Mouse (Mus musculus): Measurements from ENCODE around the gene Ear1. TPM values are rescaled to one million over a fixed set of nuclear protein-coding genes. Genes with fewer than 3 reads are reported as not detected.
"Not testable (repeated sequence)": the region's sequence is repeated elsewhere in the genome, so short reads cannot be mapped to it uniquely, and the experiment has no call there.

Ear1 gene
- polyA plus RNA-seq (2015; fragmentation: Nextera tagmentation; extraction: Ambion mirVana), result not detected in 2 replicates

- not testable (repeated sequence) for H3K4me2 ChIP-seq; H3K36me3 ChIP-seq; H3K4me3 ChIP-seq; H3K27me3 ChIP-seq; H3K9ac ChIP-seq; H3K9me3 ChIP-seq; H3K27ac ChIP-seq; ATAC-seq (ENCODE audit: low FRiP score); H3K4me1 ChIP-seq (replicated peaks)
- WGBS, result 93% methylated on average over 3 of the region's 3 CpGs
These were observed at the start of gene Ear1 for GRCm38 (mm10) chr14:43875417-43875816. TSS of gene Ear1 (minus strand) at chr14:43875517.

DNA sequence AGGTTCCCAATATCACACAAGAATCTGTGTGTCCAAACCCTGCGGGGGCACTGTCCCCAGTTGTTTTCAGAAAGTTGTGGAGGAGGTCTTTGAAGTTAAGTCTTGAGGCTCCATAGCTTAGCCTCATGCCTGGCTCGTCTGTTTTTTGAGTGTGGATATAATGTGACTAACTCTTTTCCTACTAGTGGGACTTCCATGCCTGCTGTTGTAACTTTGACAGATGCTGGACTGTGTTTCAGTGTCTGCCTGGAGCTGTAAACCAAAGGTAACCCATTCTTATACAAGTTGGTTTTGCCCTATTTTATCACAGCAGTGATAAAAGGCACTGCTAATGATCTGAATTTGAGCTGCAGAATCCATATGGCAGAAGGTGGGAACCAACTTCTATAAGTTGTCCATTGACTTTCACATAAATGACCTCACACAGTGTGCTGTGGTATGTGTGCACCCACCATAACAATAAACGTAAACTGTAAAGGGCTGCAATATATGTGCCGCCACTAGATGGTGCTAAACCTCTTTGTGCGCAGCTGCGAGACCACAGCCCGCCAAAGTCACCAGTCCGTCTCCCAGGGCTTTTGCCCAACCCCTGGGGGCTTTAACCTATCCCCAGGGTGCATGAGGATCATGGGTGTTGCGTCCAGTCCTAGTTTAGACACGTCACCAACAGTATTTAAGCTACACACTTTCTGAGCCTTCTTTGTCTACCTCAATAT lies 49.5 kb upstream of the Ear1 start, which contains the start of gene Gm8113:
Gene Gm8113 (plus strand): TSS at position 703 of the 716 bp plus-strand sequence.
- not testable (repeated sequence) for H3K36me3 ChIP-seq; H3K9me3 ChIP-seq; H3K4me1 ChIP-seq (replicated peaks); H3K27me3 ChIP-seq
- peak within 1 kb of the TSS; percentile 49 for H3K4me3 ChIP-seq
- peak within 1 kb of the TSS; percentile 61 for H3K9ac ChIP-seq
- H3K27ac ChIP-seq, result peak within 1 kb of the TSS; percentile 84
- ATAC-seq (ENCODE audit: low FRiP score), result peak; percentile 99
- peak within 1 kb of the TSS; percentile 52 for H3K4me2 ChIP-seq
- WGBS, result 13% methylated on average over 10 of the region's 10 CpGs

- H3K27me3 ChIP-seq; H3K4me1 ChIP-seq (replicated peaks); ATAC-seq (ENCODE audit: low FRiP score); H3K4me3 ChIP-seq; H3K9me3 ChIP-seq; H3K36me3 ChIP-seq; H3K9ac ChIP-seq; H3K4me2 ChIP-seq; H3K27ac ChIP-seq: not testable (repeated sequence)
- WGBS, result 90% methylated on average over 3 of the region's 3 CpGs
These were observed 48.1 kb upstream of the Ear1 start, which contains the start of gene Ear10 for GRCm38 (mm10) chr14:43923459-43923858. TSS of gene Ear10 (minus strand) at chr14:43923559.

DNA sequence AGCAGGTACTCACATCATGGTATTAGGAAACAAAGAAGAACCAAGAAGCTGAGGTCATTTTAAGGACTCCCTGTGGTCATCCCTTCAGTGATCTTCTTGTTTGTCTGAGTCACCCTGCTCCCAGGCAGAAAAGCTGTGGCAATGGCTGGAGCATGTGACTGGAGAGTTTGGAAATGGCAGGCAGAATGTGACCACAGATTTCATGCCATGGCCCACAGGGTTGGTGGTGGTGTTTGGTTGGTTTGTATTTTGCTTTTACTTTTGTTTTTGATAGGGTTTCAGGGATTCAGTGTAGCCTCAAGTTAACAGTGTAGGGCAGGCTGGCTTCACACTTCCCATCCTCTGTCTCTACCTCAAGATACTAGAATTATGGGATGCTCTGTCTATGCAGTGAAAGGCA lies 42.9 kb upstream of the Ear1 start:
- H3K36me3 ChIP-seq; H3K27me3 ChIP-seq; H3K4me3 ChIP-seq; H3K9me3 ChIP-seq; H3K9ac ChIP-seq; ATAC-seq (ENCODE audit: low FRiP score); H3K4me2 ChIP-seq; H3K4me1 ChIP-seq (replicated peaks); H3K27ac ChIP-seq: not testable (repeated sequence)

- H3K36me3 ChIP-seq; H3K4me1 ChIP-seq (replicated peaks); ATAC-seq (ENCODE audit: low FRiP score); H3K9me3 ChIP-seq; H3K4me2 ChIP-seq; H3K27me3 ChIP-seq; H3K4me3 ChIP-seq; H3K9ac ChIP-seq; H3K27ac ChIP-seq: not testable (repeated sequence)
- 87% methylated on average over 3 of the region's 3 CpGs for WGBS
These were observed 23.3 kb upstream of the Ear1 start for GRCm38 (mm10) chr14:43898577-43898976.

- ATAC-seq (ENCODE audit: low FRiP score); H3K27me3 ChIP-seq; H3K4me1 ChIP-seq (replicated peaks); H3K9me3 ChIP-seq; H3K4me3 ChIP-seq; H3K36me3 ChIP-seq; H3K4me2 ChIP-seq; H3K27ac ChIP-seq; H3K9ac ChIP-seq: not testable (repeated sequence)
- WGBS, result 36% methylated on average over 1 of the region's 2 CpGs
These were observed 20.0 kb upstream of the Ear1 start for GRCm38 (mm10) chr14:43895357-43895756.

- H3K4me1 ChIP-seq (replicated peaks); H3K27me3 ChIP-seq; H3K9ac ChIP-seq; H3K9me3 ChIP-seq; H3K4me2 ChIP-seq; H3K4me3 ChIP-seq; H3K27ac ChIP-seq; H3K36me3 ChIP-seq; ATAC-seq (ENCODE audit: low FRiP score): not testable (repeated sequence)
- 86% methylated on average over 1 of the region's 1 CpGs for WGBS
These were observed 16.0 kb upstream of the Ear1 start for GRCm38 (mm10) chr14:43891288-43891687.

DNA sequence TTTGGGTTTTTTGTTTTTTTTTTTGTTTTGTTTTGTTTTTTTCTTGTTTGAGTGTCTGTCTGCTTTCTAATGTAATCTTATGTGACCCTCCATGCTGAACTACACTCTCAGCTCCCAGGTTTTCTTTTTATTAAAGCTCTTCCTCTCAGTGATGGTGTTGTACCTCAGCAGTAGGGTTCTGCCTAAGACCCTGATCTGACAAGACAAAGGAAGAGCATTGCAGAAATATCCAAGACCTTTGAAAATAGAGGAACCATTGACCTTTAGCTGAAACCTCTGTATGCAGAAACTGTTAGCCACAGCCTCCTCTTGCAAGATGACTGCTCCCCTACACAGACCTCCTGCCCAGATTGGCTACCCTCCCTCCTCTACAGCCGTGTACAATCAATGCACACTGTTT lies 10.9 kb upstream of the Ear1 start:
- H3K27me3 ChIP-seq; H3K4me1 ChIP-seq (replicated peaks); H3K4me3 ChIP-seq; H3K36me3 ChIP-seq; H3K9ac ChIP-seq; H3K4me2 ChIP-seq; H3K27ac ChIP-seq; ATAC-seq (ENCODE audit: low FRiP score); H3K9me3 ChIP-seq: not testable (repeated sequence)
- 40% methylated on average over 1 of the region's 1 CpGs for WGBS

- not testable (repeated sequence) for H3K4me1 ChIP-seq (replicated peaks); H3K27ac ChIP-seq; H3K4me2 ChIP-seq; H3K36me3 ChIP-seq; H3K9me3 ChIP-seq; ATAC-seq (ENCODE audit: low FRiP score); H3K9ac ChIP-seq; H3K4me3 ChIP-seq; H3K27me3 ChIP-seq
- WGBS, result 91% methylated on average over 5 of the region's 5 CpGs
These were observed 4.7 kb upstream of the Ear1 start for GRCm38 (mm10) chr14:43879966-43880545.

DNA sequence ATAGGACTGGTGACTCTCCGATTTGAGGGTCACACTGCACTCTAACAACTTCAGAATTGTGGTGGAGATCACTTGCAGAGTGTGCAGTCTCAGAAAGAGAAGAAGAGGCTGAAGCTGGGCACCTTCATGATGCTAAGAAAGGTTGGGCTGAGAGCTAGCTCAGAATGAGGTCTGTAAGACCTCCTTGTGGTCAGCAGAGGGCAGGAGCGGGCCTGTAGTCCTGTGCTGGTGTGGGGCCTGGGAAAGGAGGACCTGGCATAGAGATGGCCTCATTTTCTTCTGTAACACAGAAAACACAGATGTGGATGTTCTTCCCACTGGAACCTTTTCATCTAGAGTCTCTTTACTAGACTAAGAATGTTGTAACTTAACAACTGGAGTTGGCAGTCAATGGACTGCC lies 2.5 kb upstream of the Ear1 start:
- H3K4me3 ChIP-seq, result not testable (repeated sequence)
- WGBS, result 58% methylated on average over 1 of the region's 2 CpGs

GRCm38 (mm10) chr14:43874862-43875261 lies 455 bp downstream of the Ear1 start:
- not testable (repeated sequence) for H3K4me2 ChIP-seq; ATAC-seq (ENCODE audit: low FRiP score); H3K4me1 ChIP-seq (replicated peaks); H3K27me3 ChIP-seq; H3K36me3 ChIP-seq; H3K9ac ChIP-seq; H3K4me3 ChIP-seq; H3K27ac ChIP-seq; H3K9me3 ChIP-seq
- 90% methylated on average over 3 of the region's 3 CpGs for WGBS

More for the DNA sequence above, 2.5 kb upstream of the Ear1 start:
- H3K4me1 ChIP-seq (replicated peaks); H3K9ac ChIP-seq; H3K27ac ChIP-seq; H3K4me2 ChIP-seq; H3K9me3 ChIP-seq; H3K27me3 ChIP-seq; ATAC-seq (ENCODE audit: low FRiP score); H3K36me3 ChIP-seq: not testable (repeated sequence)

DNA sequence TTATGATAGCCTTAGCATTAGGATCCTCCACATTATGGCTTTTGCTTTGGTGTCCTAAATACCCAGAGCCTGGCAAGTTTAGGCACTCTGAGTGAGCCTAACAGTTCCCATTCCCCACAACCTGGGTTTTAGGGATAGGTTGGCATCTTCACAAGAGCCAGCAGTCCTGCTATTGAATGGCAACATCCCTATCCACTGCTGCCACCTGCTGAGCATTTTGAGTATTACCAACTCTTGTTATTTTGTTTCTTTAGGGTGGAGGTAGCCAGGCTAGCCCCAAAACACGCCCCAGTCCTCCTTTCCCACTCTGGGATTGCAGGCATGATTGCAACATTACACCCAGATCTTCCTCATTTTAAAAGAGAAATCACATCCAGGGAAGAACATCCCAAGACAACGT lies 14.8 kb downstream of the Ear1 start:
- 44% methylated on average over 2 of the region's 2 CpGs for WGBS
- not testable (repeated sequence) for H3K9me3 ChIP-seq; H3K36me3 ChIP-seq; H3K9ac ChIP-seq; H3K4me2 ChIP-seq; H3K4me3 ChIP-seq; H3K4me1 ChIP-seq (replicated peaks); H3K27ac ChIP-seq; H3K27me3 ChIP-seq
- ATAC-seq (ENCODE audit: low FRiP score), result 0 out of 2 replicates have a peak, but pooled peaks have one; percentile 36

- H3K4me3 ChIP-seq; H3K4me2 ChIP-seq; H3K36me3 ChIP-seq; H3K9me3 ChIP-seq; H3K27me3 ChIP-seq; H3K4me1 ChIP-seq (replicated peaks); H3K9ac ChIP-seq; H3K27ac ChIP-seq; ATAC-seq (ENCODE audit: low FRiP score): not testable (repeated sequence)
- 77% methylated on average over 5 of the region's 6 CpGs for WGBS
These were observed 15.9 kb downstream of the Ear1 start for GRCm38 (mm10) chr14:43859465-43859864.
